Mouse (Mus musculus) liver, embryonic 13.5 days (tissue): ENCODE data around the gene Sardh. TPM values are rescaled to one million over a fixed set of nuclear protein-coding genes. Genes with fewer than 3 reads are reported as not detected.

Experiments used
- ATAC-seq: fragments of 200-750 bp; cut with Nextera tagmentation; 2 replicates; pipeline ENCODE4 v1.8.0; 2017; ENCODE audit warnings: low read depth, mild to moderate bottlenecking, moderate number of reproducible peaks, moderate library complexity
- DNase-seq: peaks from one replicate; pipeline ENCODE4 v3.0.0; 2022
- H3K27ac ChIP-seq: fragments of 300-500 bp; sonication (generic); 2 replicates; pipeline ENCODE4 v1.5.1; 2015; ENCODE audit warnings: moderate library complexity, mild to moderate bottlenecking, inconsistent platforms
- H3K27me3 ChIP-seq: fragments of 300-500 bp; sonication (generic); 2 replicates; pipeline ENCODE4 v1.6.1; 2015; ENCODE audit warnings: mild to moderate bottlenecking, inconsistent platforms
- H3K36me3 ChIP-seq: fragments of 300-500 bp; sonication (generic); 2 replicates; pipeline ENCODE4 v1.6.1; 2015; ENCODE audit warnings: mild to moderate bottlenecking, inconsistent platforms
- H3K4me1 ChIP-seq: fragments of 300-500 bp; sonication (generic); replicated peaks from 2 replicates; pipeline ENCODE4 v1.6.1; 2015; ENCODE audit warnings: inconsistent platforms
- H3K4me2 ChIP-seq: fragments of 300-500 bp; sonication (generic); 2 replicates; pipeline ENCODE4 v1.6.1; 2015; ENCODE audit warnings: inconsistent platforms, mild to moderate bottlenecking, moderate library complexity
- H3K4me3 ChIP-seq: fragments of 300-500 bp; sonication (generic); replicated peaks from 2 replicates; pipeline ENCODE4 v1.5.1; 2015; ENCODE audit warnings: mild to moderate bottlenecking, inconsistent platforms
- H3K9ac ChIP-seq: fragments of 300-500 bp; sonication (generic); 2 replicates; pipeline ENCODE4 v1.6.1; 2015; ENCODE audit warnings: mild to moderate bottlenecking, inconsistent platforms
- H3K9me3 ChIP-seq: fragments of 300-500 bp; sonication (generic); replicated peaks from 2 replicates; pipeline ENCODE4 v1.6.1; 2016; ENCODE audit warnings: inconsistent platforms
- WGBS: fragments of 180-500 bp; shearing (Covaris S2); methylation state at CpG from one replicate; pipeline ENCODE4 v1.1.7; 2015; ENCODE audit not compliant: insufficient replicate concordance; 5-methylcytosine and 5-hydroxymethylcytosine counted together
- polyA plus RNA-seq: library from polyadenylated mRNA; unstranded; fragments of >200 nt; fragmentation: Nextera tagmentation; extraction: Ambion mirVana; gene quantifications from 2 replicates; pipeline ENCODE4 v1.2.1, GENCODE M21; 2015

Sardh gene
- polyA plus RNA-seq, 1 experiment from 2014 or later = 36.1 TPM

- H3K4me3 ChIP-seq = no peak overlapping the region
- no peaks in the 10 kb centered on the region for H3K36me3 ChIP-seq
- H3K4me2 ChIP-seq = no peak overlapping the region
- no peak for ATAC-seq
- no peak overlapping the region for H3K27ac ChIP-seq
- H3K9me3 ChIP-seq = no peaks in the 10 kb centered on the region
- WGBS = 75% methylated on average over 10 of the region's 10 CpGs
- no peak overlapping the region for H3K9ac ChIP-seq
- peaks cover 5% of the 10 kb centered on the region for H3K4me1 ChIP-seq
- no peak for DNase-seq
- no peaks in the 10 kb centered on the region for H3K27me3 ChIP-seq
Observed at GRCm38 (mm10) chr2:27205666-27206065, 42.5 kb downstream of the Sardh start.

- Histone ChIP-seq H3K4me2 (no peak overlapping the region), H3K27me3 (no peaks in the 10 kb centered on the region), H3K4me1 (0 out of 2 replicates have a peak, but pooled peaks cover 3% of the 10 kb centered on the region), H3K4me3 (no peak overlapping the region), H3K9me3 (no peaks in the 10 kb centered on the region), H3K36me3 (peaks cover 11% of the 10 kb centered on the region), H3K27ac (no peak overlapping the region), H3K9ac (no peak overlapping the region)
- DNase-seq (no peak), ATAC-seq (no peak)
- WGBS = 47% methylated on average over 1 of the region's 1 CpGs
Observed at GRCm38 (mm10) chr2:27200586-27200985, 47.6 kb downstream of the Sardh start.

GRCm38 (mm10) chr2:27198551-27199246, 49.4 kb downstream of the Sardh start:
- WGBS = 36% methylated on average over 5 of the region's 5 CpGs
- Histone ChIP-seq H3K36me3 (peaks cover 14% of the 10 kb centered on the region), H3K9ac (no peak overlapping the region), H3K27me3 (no peaks in the 10 kb centered on the region), H3K4me3 (no peak overlapping the region), H3K4me1 (0 out of 2 replicates have a peak, but pooled peaks cover 3% of the 10 kb centered on the region), H3K4me2 (no peak overlapping the region), H3K9me3 (no peaks in the 10 kb centered on the region), H3K27ac (peak overlapping the region; percentile 19)
- no peak for ATAC-seq
- no peak for DNase-seq

- Histone ChIP-seq H3K9me3 (no peaks in the 10 kb centered on the region), H3K27me3 (no peaks in the 10 kb centered on the region), H3K27ac (no peak overlapping the region), H3K4me1 (no peaks in the 10 kb centered on the region), H3K9ac (no peak overlapping the region), H3K4me2 (no peak overlapping the region), H3K36me3 (no peaks in the 10 kb centered on the region), H3K4me3 (no peak overlapping the region)
- WGBS = 57% methylated on average over 4 of the region's 4 CpGs
- ATAC-seq (no peak), DNase-seq (no peak)
Observed at GRCm38 (mm10) chr2:27189994-27190393, 58.1 kb downstream of the Sardh start.

GRCm38 (mm10) chr2:27187531-27187930, 60.6 kb downstream of the Sardh start:
- Histone ChIP-seq H3K4me1 (no peaks in the 10 kb centered on the region), H3K4me2 (no peak overlapping the region), H3K27ac (no peak overlapping the region), H3K36me3 (no peaks in the 10 kb centered on the region), H3K9ac (no peak overlapping the region), H3K9me3 (no peaks in the 10 kb centered on the region), H3K27me3 (no peaks in the 10 kb centered on the region), H3K4me3 (no peak overlapping the region)
- ATAC-seq (no peak), DNase-seq (no peak)
- whole genome bisulfite sequencing = 57% methylated on average over 6 of the region's 6 CpGs

DNA sequence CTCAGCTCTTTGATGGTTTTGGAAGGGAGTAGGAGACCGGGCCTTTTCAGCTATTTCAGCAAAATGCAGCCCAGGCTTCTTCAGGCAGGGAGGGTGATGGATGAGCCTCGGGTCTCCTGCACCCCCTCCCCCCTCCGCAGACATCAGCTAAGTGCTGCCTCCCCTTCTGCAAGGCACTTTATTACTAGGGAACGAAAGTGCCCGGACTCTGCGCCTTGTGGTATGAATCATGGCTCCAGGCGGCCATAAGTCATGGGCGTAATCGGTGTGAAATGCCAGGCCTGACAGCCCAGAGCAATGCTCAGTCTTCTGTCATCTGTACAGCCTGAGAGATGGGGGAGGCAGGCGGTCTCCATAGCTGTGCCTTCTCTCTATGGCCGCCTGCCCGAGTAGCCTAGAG, 64.4 kb downstream of the Sardh start:
- H3K27ac ChIP-seq = no peak overlapping the region
- H3K4me1 ChIP-seq = no peaks in the 10 kb centered on the region
- no peaks in the 10 kb centered on the region for H3K27me3 ChIP-seq
- ATAC-seq (no peak), DNase-seq (no peak)
- H3K4me2 ChIP-seq = no peak overlapping the region
- WGBS = 67% methylated on average over 12 of the region's 12 CpGs
- no peaks in the 10 kb centered on the region for H3K36me3 ChIP-seq
- no peaks in the 10 kb centered on the region for H3K9me3 ChIP-seq
- H3K4me3 ChIP-seq = no peak overlapping the region
- H3K9ac ChIP-seq = no peak overlapping the region

- H3K9me3 ChIP-seq = no peaks in the 10 kb centered on the region
- no peak overlapping the region for H3K4me2 ChIP-seq
- 39% methylated on average over 4 of the region's 4 CpGs for WGBS
- H3K27ac ChIP-seq = no peak overlapping the region
- no peaks in the 10 kb centered on the region for H3K36me3 ChIP-seq
- H3K4me1 ChIP-seq = no peaks in the 10 kb centered on the region
- H3K9ac ChIP-seq = no peak overlapping the region
- ATAC-seq (no peak), DNase-seq (no peak)
- H3K4me3 ChIP-seq = no peak overlapping the region
- H3K27me3 ChIP-seq = no peaks in the 10 kb centered on the region
Observed at GRCm38 (mm10) chr2:27181907-27182306, 66.2 kb downstream of the Sardh start.

DNA sequence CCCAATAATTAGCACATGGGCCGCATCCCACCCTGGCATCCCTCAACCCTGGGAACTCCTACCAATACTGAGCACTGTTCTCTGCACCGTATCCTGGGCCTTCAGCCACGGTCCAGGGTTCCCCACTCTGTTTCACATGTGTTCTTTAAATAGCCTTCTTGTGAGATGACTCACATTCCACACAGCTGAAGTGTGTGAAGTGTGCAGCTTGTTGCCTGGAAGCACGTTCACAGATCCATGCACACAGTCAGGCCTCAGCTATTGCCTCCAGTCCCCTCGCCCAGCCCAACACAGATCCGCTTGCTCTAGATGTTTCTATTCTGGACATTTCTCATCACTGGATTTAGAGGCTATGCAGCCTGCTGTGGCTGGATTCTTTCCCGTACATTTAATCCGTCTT, 69.0 kb downstream of the Sardh start:
- Histone ChIP-seq H3K9me3 (no peaks in the 10 kb centered on the region), H3K4me3 (no peak overlapping the region), H3K4me1 (no peaks in the 10 kb centered on the region), H3K9ac (no peak overlapping the region), H3K4me2 (no peak overlapping the region), H3K27me3 (no peaks in the 10 kb centered on the region), H3K27ac (no peak overlapping the region), H3K36me3 (no peaks in the 10 kb centered on the region)
- no peak for DNase-seq
- WGBS = 68% methylated on average over 8 of the region's 8 CpGs
- ATAC-seq = no peak

- Histone ChIP-seq H3K36me3 (no peaks in the 10 kb centered on the region), H3K27ac (no peak overlapping the region), H3K9ac (no peak overlapping the region), H3K4me3 (no peak overlapping the region), H3K4me2 (no peak overlapping the region), H3K27me3 (no peaks in the 10 kb centered on the region), H3K4me1 (no peaks in the 10 kb centered on the region), H3K9me3 (no peaks in the 10 kb centered on the region)
- ATAC-seq = no peak
- no peak for DNase-seq
- WGBS = 58% methylated on average over 10 of the region's 10 CpGs
Observed at GRCm38 (mm10) chr2:27175696-27176267, 72.4 kb downstream of the Sardh start.

DNA sequence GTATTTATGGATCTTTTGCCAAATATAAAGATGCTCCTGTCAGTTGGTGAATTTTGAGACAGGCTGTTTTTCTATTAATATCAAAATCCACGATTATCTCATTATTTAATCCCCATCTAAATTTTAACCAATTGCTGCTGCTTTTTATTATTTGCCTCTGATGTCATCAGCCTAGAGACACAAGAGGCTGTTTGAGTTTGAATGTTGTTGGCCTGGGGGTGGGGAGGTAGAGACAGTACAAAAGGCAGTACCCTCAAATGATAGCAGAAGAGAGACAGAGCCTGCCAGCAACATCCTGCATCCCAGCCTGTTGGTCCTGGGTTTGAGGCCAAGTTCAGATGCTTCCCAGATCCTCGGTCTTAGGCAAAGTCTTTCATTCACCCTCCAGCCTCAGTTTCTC, 73.9 kb downstream of the Sardh start:
- no peak for ATAC-seq
- Histone ChIP-seq H3K4me3 (no peak overlapping the region), H3K27ac (no peak overlapping the region), H3K9ac (no peak overlapping the region), H3K4me2 (no peak overlapping the region), H3K27me3 (no peaks in the 10 kb centered on the region), H3K9me3 (no peaks in the 10 kb centered on the region), H3K36me3 (no peaks in the 10 kb centered on the region), H3K4me1 (no peaks in the 10 kb centered on the region)
- 44% methylated on average over 2 of the region's 2 CpGs for WGBS
- no peak for DNase-seq

GRCm38 (mm10) chr2:27166999-27167398, 81.1 kb downstream of the Sardh start:
- Histone ChIP-seq H3K9me3 (no peaks in the 10 kb centered on the region), H3K4me3 (no peak overlapping the region), H3K27ac (no peak overlapping the region), H3K36me3 (no peaks in the 10 kb centered on the region), H3K9ac (no peak overlapping the region), H3K4me1 (no peaks in the 10 kb centered on the region), H3K4me2 (no peak overlapping the region), H3K27me3 (no peaks in the 10 kb centered on the region)
- no peak for ATAC-seq
- WGBS = 19% methylated on average over 2 of the region's 2 CpGs
- no peak for DNase-seq

DNA sequence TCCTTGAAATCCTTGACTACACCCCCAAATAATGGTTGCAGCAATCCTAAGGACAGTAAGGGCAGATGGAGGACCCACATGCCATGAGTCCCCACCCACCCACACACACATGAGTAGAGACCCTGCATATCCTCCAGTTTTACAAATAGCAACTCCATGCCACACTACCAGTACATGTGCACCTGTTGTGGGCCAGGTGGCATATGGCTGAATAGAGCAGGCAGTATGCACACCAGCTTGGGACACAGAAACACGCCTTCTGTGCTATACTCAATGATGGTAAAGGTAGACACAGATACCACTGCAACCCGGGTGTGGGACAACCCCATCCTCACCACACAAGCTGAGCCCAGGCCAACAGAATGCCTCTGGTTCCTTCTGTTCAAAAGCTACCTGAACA, 82.1 kb downstream of the Sardh start:
- WGBS = 44% methylated on average over 2 of the region's 2 CpGs
- H3K27me3 ChIP-seq = no peaks in the 10 kb centered on the region
- ATAC-seq (no peak), DNase-seq (no peak)
- H3K27ac ChIP-seq = no peak overlapping the region
- H3K9me3 ChIP-seq = no peaks in the 10 kb centered on the region
- no peak overlapping the region for H3K9ac ChIP-seq
- no peaks in the 10 kb centered on the region for H3K4me1 ChIP-seq
- no peaks in the 10 kb centered on the region for H3K36me3 ChIP-seq
- no peak overlapping the region for H3K4me2 ChIP-seq
- H3K4me3 ChIP-seq = no peak overlapping the region
